In genomic region chr14:77671961-77672360, GRCm38 (mm10) we compare ENCODE assay signal across 16 mouse cellular contexts.
"Had no signal": no experiment of that assay in that cellular context is flagged by ENCODE, and none has a peak within 500 bp of the region (broad histone marks: within the 10 kb centered on the region; RNA-seq: fewer than 3 reads in every experiment).

No protein-coding gene starts in this region.

- H3K9me3 ChIP-seq: limb, embryonic 13.5 days; liver, embryonic 15.5 days; midbrain, embryonic 10.5 days; neural tube, embryonic 13.5 days had no signal

- H3K27me3 ChIP-seq: limb, embryonic 13.5 days; liver, embryonic 15.5 days; neural tube, embryonic 13.5 days had no signal

- H3K4me3 ChIP-seq: limb, embryonic 13.5 days; liver, embryonic 15.5 days; midbrain, embryonic 10.5 days; neural tube, embryonic 13.5 days had no signal

- H3K4me2 ChIP-seq: limb, embryonic 13.5 days; liver, embryonic 11.5 days; liver, embryonic 15.5 days; lung, embryonic 14.5 days; neural tube, embryonic 13.5 days had no signal

- H3K36me3 ChIP-seq: limb, embryonic 13.5 days; liver, embryonic 15.5 days; midbrain, embryonic 10.5 days; neural tube, embryonic 13.5 days had no signal

- DNase-seq: kidney, postnatal 14 days; left cerebral cortex, postnatal 4 days; lung, embryonic 14.5 days; lung, postnatal 10 days; lung, postnatal 4 days; midbrain, embryonic 14.5 days; retina, postnatal 1 day; right cerebral cortex, postnatal 4 days; spleen, adult 18-20 months; thymus, adult 18-20 months; thymus, postnatal 14 days had no signal

- H3K27ac ChIP-seq: limb, embryonic 13.5 days; liver, embryonic 15.5 days; midbrain, embryonic 10.5 days; neural tube, embryonic 13.5 days had no signal

- H3K9ac ChIP-seq: limb, embryonic 13.5 days; liver, embryonic 15.5 days; lung, embryonic 14.5 days; neural tube, embryonic 13.5 days had no signal
